Mouse (Mus musculus): ENCODE results near the gene Bach2.

- TF ChIP-seq CTCF (IDR thresholded peaks at IDR 0.05; ENCODE audit: extremely low read depth, insufficient read depth, insufficient read length, insufficient replicate concordance) (no peak), POLR2A (IDR thresholded peaks at IDR 0.05; ENCODE audit: low read depth, low read length) (no peak)
These were observed 105.7 kb downstream of the Bach2 start for GRCm38 (mm10) chr4:32344276-32344675.

All from spleen, adult 2 months (tissue).